Mouse (Mus musculus) hindlimb bud, embryonic 11.5 days (tissue): Measurements from ENCODE around the gene Plppr1.
"Not testable (repeated sequence)": the region's sequence is repeated elsewhere in the genome, so short reads cannot be mapped to it uniquely, and the experiment has no call there.

Experiments used
- DNase-seq: peaks from one replicate; pipeline ENCODE4 v3.0.0-alpha.2; 2012; ENCODE audit warnings: low read depth, low spot score; ENCODE audit errors: extremely low spot score

Plppr1 gene

DNA sequence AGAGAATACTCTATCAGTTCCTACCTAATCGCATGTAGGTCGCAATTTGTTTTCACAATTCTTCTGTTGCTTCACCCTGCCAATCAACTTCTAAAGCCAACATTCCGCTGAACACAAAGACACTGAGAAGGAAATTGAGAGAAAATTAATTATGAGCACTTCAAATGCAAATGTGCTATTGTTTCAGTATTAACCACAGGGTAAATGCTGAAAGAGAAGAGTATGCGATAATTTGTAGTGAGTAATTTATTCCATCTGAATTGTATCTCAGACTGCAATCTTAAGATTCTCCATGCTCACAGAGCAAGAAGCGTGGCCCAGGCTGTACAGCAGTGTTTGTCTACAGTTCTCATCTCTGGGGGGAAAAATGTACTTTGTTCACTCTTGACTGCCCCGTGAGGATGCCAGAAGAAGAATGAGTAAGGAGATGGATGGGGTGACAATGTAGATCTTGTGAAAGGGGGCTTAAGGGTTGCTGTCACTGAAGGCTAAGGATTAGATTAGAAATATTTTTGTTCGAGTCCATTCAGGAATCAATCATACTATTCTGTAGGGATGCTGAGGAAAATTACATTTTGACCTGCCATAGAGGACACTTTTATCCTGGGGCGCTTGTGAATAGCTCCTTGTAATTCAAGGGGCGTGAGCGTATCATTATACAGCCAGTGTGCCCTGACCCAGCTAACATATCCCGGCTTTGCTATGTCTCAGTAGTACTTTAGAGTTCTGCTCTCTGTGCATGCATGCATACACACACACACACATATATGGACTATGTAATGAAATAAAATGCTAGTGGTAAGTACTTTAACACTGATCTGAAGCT lies 173.3 kb downstream of the Plppr1 start:
- no peak for DNase-seq

DNA sequence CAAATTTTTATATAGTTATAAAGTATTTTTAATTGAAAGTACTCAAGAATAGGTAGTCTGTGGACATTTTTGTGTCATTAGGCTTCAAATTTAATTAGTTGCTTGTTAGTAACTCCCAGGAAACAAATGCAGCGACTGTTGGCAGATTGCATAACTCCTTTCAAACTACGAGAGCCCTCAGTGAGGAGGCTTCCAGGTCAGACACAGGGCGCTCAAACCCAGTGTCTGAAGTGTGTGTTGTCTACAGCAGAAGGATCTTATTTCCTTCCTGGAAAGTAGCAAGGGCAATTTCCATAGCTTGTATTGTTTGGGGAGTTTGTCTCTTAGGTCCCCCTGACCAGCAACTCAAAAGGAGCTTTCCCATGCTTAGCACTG lies 173.9 kb downstream of the Plppr1 start:
- no peak for DNase-seq

GRCm38 (mm10) chr4:49238111-49238510 lies 179.0 kb downstream of the Plppr1 start:
- DNase-seq = no peak

DNA sequence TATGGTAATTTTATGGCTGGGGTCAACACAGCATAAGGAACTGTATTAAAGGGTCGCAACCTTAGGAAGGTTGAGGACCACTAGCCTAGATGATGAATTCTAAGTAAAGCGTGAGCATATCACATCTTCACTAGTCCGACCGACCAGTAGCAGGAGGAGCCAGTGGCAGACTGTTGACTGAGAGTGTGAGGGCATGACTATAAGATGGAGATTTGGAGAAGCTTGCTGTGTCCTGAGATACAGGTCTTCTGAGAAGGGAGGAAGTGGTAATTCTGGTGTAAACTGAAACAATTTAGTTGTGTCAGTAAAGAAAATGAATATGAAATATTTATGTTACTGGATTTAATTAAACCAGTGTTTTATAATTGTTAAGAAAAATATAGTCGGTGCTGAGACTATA lies 180.4 kb downstream of the Plppr1 start:
- no peak for DNase-seq

- no peak for DNase-seq
Observed at GRCm38 (mm10) chr4:49244791-49245190, 185.7 kb downstream of the Plppr1 start.

GRCm38 (mm10) chr4:49245274-49245673 lies 186.2 kb downstream of the Plppr1 start:
- no peak for DNase-seq

DNA sequence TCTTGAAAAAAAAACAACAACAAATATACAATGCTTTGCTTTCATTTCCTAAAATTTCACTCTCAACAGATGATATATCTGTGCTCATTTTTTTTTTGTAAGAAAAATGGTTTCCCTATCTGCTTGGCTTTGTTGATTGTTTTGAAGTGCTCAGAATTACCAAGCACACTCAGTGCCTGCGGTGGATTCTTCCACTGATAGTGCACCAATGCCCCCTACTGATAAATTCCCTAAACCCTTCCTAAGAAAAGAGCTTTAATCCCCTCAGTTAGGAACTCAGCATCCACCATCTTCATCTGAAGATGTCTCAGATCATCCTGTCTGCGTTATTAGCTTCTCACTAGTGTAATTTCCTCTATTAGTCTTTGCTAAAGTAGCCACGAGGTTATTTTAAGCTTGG lies 192.2 kb downstream of the Plppr1 start:
- no peak for DNase-seq

DNA sequence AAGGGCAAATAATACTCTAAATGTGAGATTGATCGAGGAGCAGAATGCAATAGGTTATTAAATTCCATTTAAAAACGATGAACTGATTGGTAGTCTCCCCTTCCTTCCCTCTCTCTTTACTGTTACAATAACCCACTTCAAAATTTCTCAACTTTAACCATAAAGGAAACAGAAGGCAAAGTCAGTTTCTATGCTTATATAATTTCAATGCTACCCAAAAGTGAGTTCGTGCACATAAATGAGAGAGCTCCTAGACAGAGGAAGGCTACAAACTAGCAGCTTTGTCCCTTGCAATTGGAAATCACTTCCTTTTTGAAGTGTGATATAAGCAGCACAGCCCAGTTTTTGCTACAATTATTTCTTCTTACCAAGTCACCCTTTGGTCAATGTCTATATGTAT lies 193.1 kb downstream of the Plppr1 start:
- DNase-seq = no peak

DNA sequence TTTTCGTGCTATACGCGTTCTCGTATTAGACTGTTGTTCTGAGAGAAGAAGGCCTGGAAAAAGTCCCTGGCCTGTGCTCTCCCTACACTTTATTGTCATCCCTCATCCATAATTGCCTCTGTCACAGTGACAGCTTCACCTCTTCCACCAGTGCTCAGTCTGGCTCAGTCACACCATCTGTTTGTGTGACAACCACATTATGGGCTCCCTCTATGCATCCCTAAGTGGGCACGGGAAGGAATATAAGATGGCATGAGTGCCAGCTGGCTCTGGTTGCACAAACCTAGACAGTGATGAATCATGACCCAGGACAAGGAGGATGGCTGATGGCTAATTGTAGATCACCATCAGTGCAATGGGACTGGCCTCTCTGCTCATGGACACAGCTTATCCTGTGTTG lies 219.4 kb downstream of the Plppr1 start:
- no peak for DNase-seq

GRCm38 (mm10) chr4:49284692-49285291 lies 225.7 kb downstream of the Plppr1 start:
- DNase-seq = no peak

GRCm38 (mm10) chr4:49285340-49286196 lies 226.5 kb downstream of the Plppr1 start:
- peak; percentile 18 for DNase-seq

DNA sequence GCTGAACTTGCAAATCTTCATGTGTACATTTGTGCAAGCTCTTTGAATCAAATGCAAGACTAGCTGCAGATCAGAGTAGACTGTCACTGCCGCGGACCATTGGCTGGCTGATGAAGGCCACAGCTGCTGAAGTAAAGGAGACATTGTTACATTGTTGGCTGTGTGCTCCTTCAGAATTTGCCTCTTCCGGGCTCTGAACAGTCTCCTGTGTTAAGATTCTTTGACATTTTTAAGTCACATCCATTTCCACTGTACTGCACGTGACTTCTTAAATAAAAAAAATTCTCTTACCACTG lies 227.1 kb downstream of the Plppr1 start:
- no peak for DNase-seq

DNA sequence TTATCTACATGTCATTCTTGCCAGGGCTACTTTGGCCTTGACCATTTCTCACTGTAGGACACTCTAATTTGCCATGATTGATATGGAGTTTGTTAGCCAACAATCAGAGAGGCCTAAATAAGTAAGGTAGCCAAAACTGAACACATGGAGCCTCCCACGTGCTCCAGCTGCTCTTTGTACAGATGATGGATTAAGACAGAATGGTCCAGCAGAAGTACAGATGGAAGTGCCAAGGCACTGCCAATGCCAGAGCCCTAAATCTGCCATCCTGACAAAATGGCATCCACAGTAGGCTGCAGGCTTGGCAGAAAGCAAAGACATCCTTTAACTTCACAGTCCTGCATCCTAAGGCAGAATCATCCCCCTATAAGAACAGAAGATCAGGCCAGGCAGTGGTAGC lies 237.4 kb downstream of the Plppr1 start:
- no peak for DNase-seq

DNA sequence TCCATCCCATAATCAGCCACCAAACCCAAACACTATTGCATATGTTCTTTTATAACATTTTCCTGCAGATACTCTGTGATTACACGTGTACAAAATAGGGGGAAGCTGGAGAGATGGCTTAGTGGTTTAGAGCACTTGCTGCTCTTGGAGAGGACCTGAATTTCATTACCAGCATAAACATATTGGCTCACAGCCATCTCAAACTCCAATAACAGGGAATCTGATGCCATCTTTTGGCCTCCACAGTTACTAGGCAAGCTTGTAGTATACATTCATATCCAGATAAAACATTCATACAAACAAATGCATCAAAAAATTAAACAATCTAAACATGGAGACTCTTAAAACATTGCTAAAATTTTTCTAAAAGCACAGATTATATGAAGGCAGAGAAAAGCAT lies 240.5 kb downstream of the Plppr1 start:
- DNase-seq = no peak

DNA sequence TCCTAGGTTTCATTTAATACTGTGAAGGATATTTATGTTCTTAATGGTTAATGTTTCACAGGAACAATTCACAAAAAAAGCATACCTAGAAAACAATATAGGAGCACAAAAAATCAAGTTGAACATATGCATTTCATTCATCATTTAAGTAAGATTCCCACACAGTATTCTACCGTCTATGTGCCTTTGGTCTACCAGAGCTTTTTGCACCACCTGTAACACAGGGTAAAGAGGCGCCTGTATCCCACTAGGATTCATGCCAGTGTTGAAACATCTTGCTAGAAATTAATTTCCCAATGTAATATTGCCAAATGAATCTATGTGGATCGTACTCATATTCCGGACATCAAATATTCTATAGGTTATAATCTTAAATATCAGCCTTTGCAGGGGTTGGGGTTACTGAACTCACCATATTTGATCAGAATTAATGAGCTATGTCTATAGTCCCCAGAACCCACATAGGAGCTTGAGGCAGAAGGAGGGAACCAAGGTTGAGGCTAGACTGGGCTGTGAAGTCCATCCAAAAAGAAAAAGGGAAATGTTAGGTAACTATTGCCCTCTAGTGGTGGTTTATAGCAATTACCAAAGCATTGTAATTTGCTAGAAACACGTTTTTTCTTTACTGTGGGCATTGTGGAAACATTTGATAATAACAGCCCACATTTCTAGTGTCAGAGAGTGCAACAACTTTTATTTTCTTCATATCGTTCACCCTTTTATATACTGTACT lies 263.0 kb downstream of the Plppr1 start:
- DNase-seq = peak; percentile 44

DNA sequence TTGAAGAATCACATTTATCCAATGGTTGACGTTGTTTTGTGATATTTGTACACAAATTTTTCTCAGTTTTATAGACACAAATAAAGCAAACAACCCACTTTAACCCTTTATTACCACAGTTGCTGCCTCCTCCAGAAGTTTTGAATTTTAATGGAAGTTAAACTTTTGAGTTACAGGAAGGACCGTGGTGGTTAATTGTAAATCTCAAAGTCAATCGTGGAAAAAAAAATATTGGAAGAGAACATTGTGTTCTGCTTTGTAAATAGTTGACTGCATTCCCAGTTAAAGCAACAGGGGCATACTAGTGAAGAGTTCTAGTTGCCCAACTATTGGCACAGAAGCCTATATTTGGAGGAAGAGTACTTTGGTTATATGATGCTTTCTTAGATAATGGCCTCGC lies 278.9 kb downstream of the Plppr1 start:
- not testable (repeated sequence) for DNase-seq

DNA sequence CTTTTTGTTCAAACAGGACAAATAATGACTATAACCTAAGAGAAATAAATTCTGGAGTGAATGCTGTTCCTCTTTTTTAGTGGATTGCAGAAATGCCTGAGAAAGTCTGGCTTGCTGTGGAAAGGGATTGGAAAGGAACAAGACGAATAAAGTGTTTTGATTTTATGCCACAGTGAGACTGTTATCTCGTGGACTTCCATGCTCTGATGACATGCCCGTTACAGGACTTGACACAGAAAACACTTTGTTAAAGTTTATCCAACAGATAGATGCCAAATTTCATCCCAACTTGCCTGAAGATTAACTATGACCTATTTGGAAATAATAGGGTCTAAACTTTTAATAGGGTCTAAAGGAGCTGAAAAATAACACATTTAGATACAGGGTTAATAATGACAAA lies 281.0 kb downstream of the Plppr1 start:
- not testable (repeated sequence) for DNase-seq

DNA sequence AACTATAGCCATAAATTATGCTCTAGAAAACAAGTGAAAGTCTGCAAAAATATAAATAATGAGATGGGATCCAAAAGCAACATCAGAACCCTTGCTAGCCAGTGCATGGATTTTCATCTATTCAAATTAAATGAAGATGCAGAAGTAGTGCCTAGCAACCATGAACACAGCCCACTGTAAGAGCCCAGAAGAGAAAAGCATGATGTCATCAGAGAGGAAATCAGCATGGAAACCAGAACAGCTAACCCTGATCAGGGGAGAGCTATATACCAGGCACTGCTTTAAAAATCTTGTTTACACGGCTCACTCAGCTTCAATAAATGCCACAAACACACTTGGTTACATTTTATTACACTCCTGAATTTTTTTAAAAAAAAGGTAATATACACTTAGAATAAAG lies 288.9 kb downstream of the Plppr1 start:
- DNase-seq = not testable (repeated sequence)

DNA sequence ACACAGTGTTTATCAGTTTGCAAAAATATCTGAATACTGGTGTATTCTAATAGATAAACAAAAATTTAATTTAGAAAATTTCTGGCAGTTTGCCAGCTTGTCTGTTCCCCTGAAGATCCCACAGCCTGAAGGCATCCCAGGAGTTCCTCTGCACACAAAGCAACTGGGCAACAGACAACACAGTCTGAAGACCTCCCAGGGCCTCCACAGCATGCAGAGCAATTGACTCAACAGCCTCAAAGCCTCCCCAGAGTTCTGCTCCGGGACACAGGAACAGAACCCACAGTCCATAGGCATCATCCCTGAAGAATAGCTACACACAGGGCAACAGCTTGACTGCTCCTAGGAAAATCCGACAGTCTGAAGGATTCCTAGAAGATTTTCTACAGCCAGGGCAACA lies 289.6 kb downstream of the Plppr1 start:
- no peak for DNase-seq

DNA sequence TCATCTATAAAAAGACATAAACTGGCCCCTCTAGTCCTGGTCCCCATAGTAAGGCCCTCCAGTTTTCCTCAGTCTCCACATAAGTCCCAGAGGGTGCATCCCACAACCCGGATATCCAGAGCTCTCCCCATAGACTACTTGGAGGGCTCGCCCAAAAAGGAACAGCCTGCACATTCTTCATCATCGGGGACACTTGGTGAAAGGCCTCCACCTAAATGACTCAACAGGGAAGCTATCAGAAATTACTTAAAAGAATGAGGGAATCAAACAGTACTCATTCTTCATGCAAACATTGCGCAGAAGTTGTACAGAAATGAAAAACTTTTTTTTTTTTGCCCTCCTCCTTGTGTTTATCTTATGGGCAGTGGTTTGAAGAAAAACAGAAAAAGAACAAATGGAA lies 291.4 kb downstream of the Plppr1 start:
- DNase-seq = no peak

DNA sequence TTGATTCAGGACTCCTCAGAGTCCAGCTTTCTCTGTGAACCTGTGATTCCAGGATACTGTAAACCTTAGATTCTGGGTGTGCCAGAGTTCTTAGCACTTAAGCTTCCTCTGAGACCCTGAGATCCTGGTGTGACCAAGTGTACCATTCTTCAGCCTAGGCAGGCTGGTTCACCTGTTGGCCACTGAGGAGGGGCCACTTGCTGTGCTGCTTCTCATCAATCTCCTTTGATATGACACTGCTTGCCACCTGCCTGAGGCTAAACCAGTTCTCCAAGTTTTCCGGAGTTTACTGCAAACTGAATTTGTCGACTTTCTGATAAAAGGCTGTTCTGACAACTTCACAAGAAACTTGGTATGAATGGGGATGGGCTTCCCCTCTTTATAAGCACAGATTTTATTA lies 298.0 kb downstream of the Plppr1 start:
- no peak for DNase-seq
